Mouse (Mus musculus): ENCODE measurements around the gene Mettl26.
"Not testable (repeated sequence)": the region's sequence is repeated elsewhere in the genome, so short reads cannot be mapped to it uniquely, and the experiment has no call there.

The Mettl26 gene

GRCm38 (mm10) chr17:25869954-25870353 lies 4.9 kb upstream of the Mettl26 start:
- no peak for DNase-seq

GRCm38 (mm10) chr17:25871566-25871965 lies 3.3 kb upstream of the Mettl26 start:
- DNase-seq = not testable (repeated sequence)

GRCm38 (mm10) chr17:25872676-25873075 lies 2.2 kb upstream of the Mettl26 start:
- no peak for DNase-seq

- no peak for DNase-seq
These were observed 1.3 kb upstream of the Mettl26 start for GRCm38 (mm10) chr17:25873405-25874147.

GRCm38 (mm10) chr17:25874148-25874720 lies 640 bp upstream of the Mettl26 start:
- DNase-seq = no peak

- DNase-seq = peak; percentile 70 to 77
These were observed 580 bp downstream of the Mettl26 start for GRCm38 (mm10) chr17:25875171-25876136.

- no peak for DNase-seq
These were observed 1.6 kb downstream of the Mettl26 start for GRCm38 (mm10) chr17:25876347-25876915.

- DNase-seq = no peak
These were observed 2.2 kb downstream of the Mettl26 start for GRCm38 (mm10) chr17:25877025-25877424.

- DNase-seq = no peak
These were observed 3.1 kb downstream of the Mettl26 start for GRCm38 (mm10) chr17:25877741-25878610.

GRCm38 (mm10) chr17:25878611-25879180 lies 3.8 kb downstream of the Mettl26 start:
- no peak for DNase-seq

GRCm38 (mm10) chr17:25879261-25879660 lies 4.4 kb downstream of the Mettl26 start:
- DNase-seq = no peak

- no peak for DNase-seq
These were observed 4.9 kb downstream of the Mettl26 start for GRCm38 (mm10) chr17:25879750-25880149.

- no peak for DNase-seq
These were observed 5.5 kb downstream of the Mettl26 start, which contains the start of gene Wfikkn1 for GRCm38 (mm10) chr17:25880196-25880910. Gene Wfikkn1, minus strand, starts transcription at chr17:25880858.

GRCm38 (mm10) chr17:25880913-25881641 lies 6.2 kb downstream of the Mettl26 start:
- no peak for DNase-seq

GRCm38 (mm10) chr17:25881691-25882090 lies 6.8 kb downstream of the Mettl26 start:
- DNase-seq = no peak

GRCm38 (mm10) chr17:25882306-25882705 lies 7.4 kb downstream of the Mettl26 start:
- DNase-seq = no peak

- no peak for DNase-seq
These were observed 8.4 kb downstream of the Mettl26 start for GRCm38 (mm10) chr17:25883268-25883667.

- no peak for DNase-seq
These were observed 8.9 kb downstream of the Mettl26 start for GRCm38 (mm10) chr17:25883824-25884223.

- DNase-seq = no peak
These were observed 10.8 kb downstream of the Mettl26 start for GRCm38 (mm10) chr17:25885636-25886035.

GRCm38 (mm10) chr17:25886806-25887205 lies 11.9 kb downstream of the Mettl26 start:
- no peak for DNase-seq
